Mouse (Mus musculus) brain, adult 2 months (tissue): ENCODE measurements around the gene Mrps26.
"Not testable (repeated sequence)": the region's sequence is repeated elsewhere in the genome, so short reads cannot be mapped to it uniquely, and the experiment has no call there.

Source experiments
- DNase-seq: peaks from one replicate; pipeline ENCODE4 v3.0.0; 2011; ENCODE audit warnings: low read depth, low spot score

The Mrps26 gene

DNA sequence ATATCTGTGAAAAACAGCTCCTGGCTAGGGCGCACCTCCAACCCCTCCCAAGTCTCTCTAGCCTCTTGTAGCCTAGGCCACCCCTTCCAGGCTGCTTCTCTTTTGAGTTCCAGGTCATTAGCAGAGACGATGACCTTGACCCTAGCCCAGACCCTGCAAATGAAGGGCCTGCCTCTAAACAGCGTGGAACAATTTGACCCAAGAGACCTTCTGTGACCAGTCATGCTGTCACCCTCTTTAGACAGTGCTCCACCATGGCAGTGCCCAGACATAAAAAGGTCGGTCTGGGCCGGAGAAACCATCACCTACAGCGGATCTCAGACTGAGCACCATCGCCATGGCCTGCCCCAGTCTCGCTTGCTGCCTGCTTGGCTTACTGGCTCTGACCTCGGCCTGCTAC, 12.3 kb downstream of the Mrps26 start, which contains the start of gene Oxt:
Gene Oxt, plus strand, starts transcription at position 301 of the 400 bp plus-strand sequence.
- DNase-seq: no peak

DNA sequence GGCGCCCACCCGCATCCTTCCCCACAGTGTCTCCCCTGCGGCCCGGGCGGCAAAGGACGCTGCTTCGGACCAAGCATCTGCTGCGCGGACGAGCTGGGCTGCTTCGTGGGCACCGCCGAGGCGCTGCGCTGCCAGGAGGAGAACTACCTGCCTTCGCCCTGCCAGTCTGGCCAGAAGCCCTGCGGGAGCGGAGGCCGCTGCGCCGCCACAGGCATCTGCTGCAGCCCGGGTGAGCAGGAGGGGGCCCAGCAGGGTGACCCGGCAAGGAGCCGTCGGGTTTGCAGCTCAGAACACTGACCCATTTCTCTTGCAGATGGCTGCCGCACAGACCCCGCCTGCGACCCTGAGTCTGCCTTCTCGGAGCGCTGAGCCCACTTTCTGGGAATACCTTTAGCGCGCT, 13.0 kb downstream of the Mrps26 start:
- not testable (repeated sequence) for DNase-seq

DNA sequence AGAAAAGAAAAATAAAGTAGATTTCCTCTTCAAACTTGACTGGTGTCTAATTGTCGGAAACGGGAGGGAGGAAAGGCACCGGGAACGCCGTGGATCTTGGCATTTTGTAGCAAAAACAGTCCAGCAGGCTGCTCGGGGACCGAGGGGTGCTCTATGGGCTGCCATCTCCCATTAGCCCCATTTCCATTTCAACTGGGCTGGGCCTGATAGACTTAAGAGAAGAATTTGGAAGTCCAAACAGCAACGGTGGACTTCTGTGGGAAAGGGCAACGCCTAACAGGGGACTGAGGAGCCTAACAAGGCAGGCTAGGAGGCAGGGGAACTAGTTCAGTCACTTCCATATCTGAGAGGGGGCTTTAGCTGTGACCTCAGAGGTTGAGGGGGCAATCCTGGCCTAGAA, 13.5 kb downstream of the Mrps26 start:
- no peak for DNase-seq

DNA sequence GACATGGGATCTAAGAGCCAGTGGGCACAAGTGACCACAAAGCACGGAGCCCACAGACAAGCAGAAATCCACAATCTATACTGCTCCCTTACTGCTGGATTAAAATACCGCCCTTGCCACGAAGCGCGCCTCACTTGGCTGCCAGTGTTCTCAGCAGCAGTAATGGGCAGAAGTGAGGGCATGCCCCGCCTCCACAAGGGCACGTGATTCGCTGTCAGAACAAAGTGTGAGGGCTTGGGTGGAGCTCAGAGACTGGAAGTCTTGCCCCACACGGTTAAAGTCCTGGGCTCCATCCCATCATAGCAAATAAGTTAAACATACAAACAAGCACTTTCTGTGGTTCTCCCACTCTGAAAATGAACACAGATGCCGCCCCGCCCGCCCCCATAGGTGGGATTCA, 14.1 kb downstream of the Mrps26 start:
- DNase-seq: peak; percentile 56

DNA sequence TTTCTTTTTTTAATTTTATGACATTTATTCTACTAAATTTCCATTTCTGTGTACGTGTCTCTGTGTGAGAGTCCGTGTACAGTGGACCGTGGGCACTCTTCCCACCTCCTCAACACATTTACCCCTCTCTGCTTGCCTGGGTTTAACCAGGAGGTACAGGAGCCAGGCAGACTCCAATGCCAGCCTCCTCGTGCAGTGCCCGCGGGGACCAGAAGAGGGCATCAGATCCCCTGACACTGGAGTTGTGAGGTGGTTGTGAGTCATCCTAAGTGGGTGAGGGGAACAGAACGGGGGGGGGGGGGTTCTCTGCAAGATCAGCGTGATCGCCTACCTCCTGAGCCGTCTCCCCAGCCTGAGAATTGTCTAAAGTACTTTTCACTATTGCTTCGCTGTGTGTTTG, 14.6 kb downstream of the Mrps26 start:
- peak; percentile 83 for DNase-seq

DNA sequence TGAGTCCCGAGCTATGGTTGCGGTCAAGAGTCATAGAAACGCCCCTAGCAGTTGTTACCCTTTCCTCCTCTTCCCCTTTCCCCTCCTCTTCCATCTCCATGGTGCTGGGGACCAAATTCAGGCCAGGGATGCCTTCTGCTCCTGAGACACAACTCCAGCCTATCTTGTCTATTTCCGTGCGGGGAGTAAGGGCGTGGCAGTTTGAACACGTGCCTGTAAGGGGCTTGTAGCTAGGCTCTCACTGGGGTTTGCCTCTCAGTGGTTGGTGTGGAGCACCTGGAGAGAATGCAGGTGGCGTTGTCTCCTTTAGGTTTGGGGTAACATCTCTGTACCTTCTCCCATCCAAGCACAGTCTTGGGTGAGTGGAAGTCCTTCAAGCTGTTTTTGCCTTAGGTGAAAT, 16.2 kb downstream of the Mrps26 start:
- no peak for DNase-seq

DNA sequence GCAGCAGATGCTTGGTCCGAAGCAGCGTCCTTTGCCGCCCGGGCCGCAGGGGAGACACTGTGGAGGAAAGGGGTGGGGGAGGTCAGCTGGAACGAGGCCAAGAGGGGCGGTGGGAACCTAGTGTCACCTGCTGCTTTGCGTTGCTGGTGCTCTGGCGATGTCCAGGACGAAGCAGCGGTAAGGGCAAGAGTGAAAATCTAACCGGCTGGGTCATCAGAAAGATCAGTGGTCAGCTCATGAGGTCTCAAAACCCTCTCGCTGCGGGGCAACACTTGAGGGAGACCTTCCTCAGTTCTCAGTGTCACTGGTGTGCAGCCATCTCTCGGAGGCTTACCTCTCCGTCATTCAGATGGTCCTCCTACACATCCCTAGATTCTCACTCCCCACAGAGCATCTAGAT, 17.7 kb downstream of the Mrps26 start:
- DNase-seq: no peak

DNA sequence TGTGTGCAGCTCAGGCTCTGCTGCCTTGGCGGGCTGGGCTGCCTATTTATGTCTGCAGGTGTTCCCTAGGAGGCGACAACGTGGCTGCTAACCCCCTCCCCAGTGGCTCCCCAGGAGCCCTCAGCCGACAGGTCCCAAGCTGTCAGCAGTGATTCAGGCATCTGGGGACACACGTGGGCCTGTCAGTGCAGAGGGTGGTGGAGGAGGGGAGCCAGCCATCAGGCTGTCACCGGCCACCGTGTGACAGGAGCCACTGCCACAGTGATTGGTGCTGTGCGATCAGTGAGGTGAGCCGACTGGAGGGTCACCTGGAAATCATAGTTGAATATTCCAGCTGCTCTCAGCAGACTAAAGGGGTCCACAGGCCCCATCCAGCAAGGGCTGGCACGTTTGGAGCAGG, 19.0 kb downstream of the Mrps26 start, which contains the start of gene Avp:
Gene Avp, minus strand, starts transcription at position 3 of the 400 bp plus-strand sequence.
- no peak for DNase-seq

DNA sequence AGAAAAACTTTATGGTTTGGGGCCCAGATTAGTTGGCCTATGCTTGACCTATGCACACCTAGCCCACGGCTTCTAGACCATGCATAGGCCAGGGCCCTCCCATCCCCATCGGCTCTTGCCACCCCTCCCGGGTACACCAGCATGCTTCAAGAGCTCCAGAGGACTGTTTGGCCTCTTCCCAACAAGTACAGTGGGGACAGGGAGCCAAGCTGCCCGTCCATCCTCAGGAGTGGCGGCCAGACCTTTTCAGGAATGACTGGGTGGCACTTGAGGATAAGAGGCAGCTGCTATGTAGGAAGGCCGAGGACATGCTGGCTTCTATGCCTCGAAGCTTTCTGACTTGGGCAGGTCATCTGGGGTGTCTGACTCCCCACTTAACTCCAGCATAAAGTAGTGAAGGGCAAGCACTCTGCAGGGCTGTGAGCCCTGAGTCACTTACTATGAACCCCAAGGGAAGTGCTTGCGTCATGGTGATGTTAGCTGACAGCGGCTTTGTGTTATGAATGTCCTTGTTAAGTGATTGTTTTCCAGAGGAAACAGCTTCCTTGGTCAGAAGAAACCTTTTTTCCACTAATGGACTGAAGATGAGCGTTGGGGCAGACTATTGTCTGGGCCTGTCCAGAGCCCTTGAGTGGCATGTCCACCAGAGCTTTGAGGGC, 20.5 kb downstream of the Mrps26 start:
- no peak for DNase-seq

DNA sequence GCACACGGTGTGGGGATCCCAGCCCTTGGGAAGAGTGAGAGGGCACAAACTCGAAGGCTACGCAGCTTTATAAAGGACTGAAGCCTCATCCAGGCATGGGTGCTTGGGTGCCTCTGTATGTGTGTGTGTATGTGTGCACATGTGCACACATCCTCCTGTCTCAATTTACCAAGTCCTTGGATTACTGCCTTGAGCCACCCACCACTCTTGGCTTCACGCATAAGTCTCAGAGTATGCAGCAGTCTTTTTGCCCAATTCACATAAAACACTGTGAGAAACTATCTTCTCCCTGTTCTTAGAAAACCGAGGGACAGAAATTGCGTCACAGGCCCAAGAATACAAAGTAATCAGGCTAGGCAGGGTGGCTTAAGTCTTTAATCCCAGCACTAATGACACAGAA, 22.5 kb downstream of the Mrps26 start:
- peak; percentile 74 for DNase-seq

DNA sequence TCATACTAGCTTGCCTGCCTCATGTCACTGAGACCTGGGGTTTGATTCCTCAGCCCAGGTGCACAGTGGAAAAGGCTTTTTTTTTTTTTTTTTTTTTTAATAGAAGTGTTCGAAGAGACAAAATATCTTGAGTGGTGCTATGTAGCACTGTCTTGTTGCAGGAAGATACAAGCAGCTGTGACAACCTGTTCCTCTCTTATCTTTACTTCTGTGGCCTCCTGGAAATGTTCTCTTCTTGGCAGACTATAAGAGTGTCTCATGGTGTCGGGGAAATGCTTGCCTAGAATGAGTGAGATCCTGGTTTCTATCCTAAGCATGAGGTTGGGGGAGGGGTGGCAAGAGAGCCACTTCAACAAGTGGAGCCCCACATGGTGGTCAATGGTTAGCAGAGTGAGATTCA, 24.8 kb downstream of the Mrps26 start:
- no peak for DNase-seq

DNA sequence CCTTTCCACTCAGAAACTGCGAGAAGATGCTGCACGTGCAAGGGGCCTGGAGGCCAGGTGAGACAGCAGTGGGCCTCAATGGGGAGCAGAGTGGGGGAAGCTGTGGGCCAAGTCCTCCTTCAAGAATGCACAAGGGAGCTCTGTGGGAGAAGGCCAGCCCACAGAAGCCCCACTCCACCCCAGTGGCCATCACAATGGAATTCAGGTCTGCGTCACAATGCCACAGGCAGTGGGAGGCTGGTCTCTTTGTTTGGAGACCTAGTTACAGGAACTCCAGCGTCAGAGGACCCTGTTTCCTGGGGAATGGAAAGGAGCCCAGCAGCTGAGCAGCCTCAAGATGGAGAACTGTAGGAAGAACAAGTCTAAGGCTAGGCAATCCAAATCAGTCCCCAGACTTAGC, 25.6 kb downstream of the Mrps26 start:
- DNase-seq: no peak

DNA sequence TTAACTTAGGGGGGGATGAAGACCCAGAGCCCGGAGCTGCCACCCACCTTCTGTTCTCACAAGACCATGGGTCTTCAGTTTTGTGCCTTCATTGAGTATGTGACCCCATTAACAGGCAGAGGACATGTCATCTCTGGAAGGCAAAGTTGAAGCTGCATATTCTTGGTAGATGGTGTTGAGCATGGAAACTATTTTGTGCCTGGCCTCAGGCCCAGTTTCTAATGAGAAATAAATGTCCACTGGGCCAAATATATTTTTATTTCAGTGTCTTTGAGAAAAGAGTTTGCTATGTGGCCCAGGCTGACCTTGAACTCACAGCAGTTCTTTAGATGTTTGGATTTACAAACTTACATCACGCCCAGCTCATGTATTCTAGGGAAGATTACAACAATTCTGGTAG, 26.2 kb downstream of the Mrps26 start:
- DNase-seq: no peak

DNA sequence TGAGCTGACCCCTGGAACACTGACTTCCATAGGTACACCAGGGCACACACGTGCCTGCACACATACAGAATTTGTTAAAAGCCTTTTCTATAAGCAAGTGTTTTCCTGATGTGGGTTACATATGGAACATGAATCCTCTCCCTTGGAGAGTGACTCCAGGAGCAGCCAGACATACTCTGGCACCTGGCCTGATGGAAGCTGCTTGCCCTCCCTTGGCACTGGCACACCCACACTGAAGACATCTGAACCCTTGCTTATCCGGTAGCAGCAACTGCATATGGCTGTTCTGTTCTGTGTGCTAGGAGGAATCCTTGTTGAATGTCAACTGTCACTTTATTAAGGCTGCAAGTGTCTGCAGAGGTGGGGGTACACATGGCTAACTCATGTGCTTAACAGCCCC, 27.5 kb downstream of the Mrps26 start:
- no peak for DNase-seq

DNA sequence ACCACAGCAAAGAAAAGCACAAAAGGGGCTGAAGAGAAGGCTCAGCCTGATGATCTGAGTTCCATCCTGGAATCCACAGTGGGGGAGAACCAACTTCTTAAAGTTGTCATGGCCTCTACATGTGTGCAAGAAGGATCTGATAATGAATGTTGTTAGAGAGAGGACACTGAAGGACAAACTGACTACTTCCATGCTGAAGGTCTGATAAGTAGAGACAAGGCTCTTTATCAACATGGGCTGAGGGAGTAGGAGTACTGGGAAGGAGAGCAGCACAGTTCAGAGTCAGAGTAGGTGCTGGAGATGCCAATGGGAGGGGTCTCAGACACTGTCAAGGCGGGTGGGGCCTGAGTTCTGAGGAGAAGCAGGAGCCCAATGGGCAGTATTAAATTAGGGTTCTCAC, 32.1 kb downstream of the Mrps26 start:
- no peak for DNase-seq

DNA sequence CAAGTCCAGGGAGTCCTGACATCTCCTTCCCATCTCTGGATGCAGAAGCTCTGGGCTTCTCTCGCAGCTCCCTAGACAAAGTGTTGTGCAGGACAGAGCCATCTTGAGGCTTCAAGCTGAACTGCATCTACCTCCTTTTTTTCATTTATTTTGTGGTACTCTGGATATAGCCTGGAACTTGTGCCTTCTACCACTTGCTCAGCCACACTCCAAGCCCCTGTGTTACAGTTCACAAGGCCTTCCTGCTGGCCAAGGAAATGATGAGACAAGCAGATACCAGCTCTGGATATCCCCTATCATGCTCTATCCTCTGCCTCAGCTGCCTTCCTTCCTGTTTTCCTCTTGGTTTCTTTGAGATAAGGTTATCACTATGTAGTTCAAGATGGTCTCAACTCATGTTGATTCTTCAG, 34.1 kb downstream of the Mrps26 start:
- DNase-seq: peak; percentile 75

DNA sequence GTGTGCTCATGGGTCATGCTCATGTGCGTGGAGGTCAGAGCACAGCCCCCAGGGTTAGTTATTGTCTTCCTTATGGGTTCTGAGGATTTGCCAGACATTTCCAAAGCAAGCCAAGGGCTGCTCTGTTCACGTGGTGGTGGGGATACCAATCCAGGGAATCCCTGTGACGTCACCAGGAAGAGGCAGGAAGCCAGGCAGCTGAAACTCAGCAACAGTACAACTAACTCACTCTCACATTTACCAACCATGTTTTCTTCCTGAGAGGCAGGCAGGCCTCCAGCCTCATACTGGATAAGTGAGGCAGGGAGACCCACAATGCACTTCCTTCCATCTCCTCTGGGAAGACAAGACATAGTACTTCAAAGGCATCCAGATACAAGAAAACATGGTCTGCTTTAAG, 34.9 kb downstream of the Mrps26 start:
- DNase-seq: no peak

DNA sequence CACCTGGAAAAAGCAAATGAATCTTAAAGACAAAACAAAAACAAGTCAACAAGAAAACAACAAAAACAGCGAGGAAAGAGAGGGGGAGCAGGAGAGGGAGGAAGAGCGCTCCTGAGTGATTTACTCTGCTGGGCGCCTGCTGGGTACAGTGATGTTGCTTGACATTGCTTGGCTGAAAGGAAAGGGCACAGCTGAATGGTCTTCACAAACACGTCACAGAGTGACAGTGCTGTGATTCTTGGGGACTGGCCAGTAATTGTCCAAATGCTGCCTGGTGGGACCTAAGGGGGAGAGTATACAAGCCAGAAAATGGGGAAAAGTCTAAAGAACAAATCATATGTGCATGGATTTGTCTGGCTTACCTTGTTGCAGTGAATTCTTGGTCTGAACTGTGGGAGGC, 38.7 kb downstream of the Mrps26 start:
- no peak for DNase-seq

DNA sequence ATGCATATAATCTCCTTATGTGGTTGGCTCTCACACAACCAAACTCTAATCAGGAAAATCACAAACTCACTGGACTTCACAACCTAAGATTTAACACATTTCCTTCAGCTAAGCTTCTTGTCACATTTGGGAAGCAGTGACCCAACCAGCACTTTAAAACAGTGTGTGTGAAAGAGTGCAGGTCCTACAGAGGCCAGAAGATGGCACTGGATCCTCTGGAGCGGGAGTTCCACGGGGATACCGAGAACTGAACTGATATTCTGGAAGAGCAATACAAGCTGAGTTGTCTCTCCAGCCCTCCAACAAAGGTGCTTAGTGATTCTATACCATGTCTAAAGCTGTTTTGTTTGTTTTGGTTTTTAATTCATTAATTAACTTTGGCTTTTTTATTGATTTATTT, 49.5 kb downstream of the Mrps26 start:
- DNase-seq: peak; percentile 35
